In genomic region chr13:32827951-32828350, GRCm38 (mm10) we compare ENCODE assay signal across 8 mouse cellular contexts. TPM values are rescaled to one million over a fixed set of nuclear protein-coding genes. Genes with fewer than 3 reads are reported as not detected.
DNase-seq lines count a peak whose midpoint lies in the region; ATAC-seq and TF ChIP-seq lines count a peak whose summit lies in the region.

No protein-coding gene starts in this region.

- 0 out of 2 replicates have a peak, but pooled peaks have one; percentile 47 for ATAC-seq in embryonic facial prominence, embryonic 14.5 days (ENCODE audit: low read depth)
- ATAC-seq in intestine, postnatal 0 days = peak; percentile 37

- DNase-seq in urinary bladder, postnatal 14 days (ENCODE audit: low spot score) = peak; percentile 55
- no peak for DNase-seq in urinary bladder, postnatal 10 days (ENCODE audit: low spot score)
- DNase-seq in adrenal gland, postnatal 4 days (ENCODE audit: low spot score in 2 of 2) = peak; percentile 27 to 56
- DNase-seq in embryonic facial prominence, embryonic 14.5 days (ENCODE audit: low spot score) = peak; percentile 25
- peak; percentile 77 for DNase-seq in lung, postnatal 14 days
- DNase-seq in right cerebral cortex, postnatal 36 days (ENCODE audit: low spot score in 2 of 2) = peak; percentile 32 to 36
- DNase-seq in Muller cell, postnatal 12 days (ENCODE audit: inconsistent ontology term) = no peak

- no peak overlapping the region for H3K4me2 ChIP-seq in embryonic facial prominence, embryonic 14.5 days (ENCODE audit: low read depth, low read length)
- H3K4me2 ChIP-seq in intestine, postnatal 0 days (replicated peaks; ENCODE audit: low read depth) = no peak overlapping the region

- 53% methylated on average over 4 of the region's 4 CpGs for WGBS in embryonic facial prominence, embryonic 14.5 days
- WGBS in intestine, postnatal 0 days = 39% methylated on average over 4 of the region's 4 CpGs

- TF ChIP-seq CTCF in intestine, postnatal 0 days (IDR thresholded peaks at IDR 0.05; ENCODE audit: low read depth) = peak; percentile 90

- H3K27ac ChIP-seq in embryonic facial prominence, embryonic 14.5 days (replicated peaks; ENCODE audit: low read depth, low read length) = no peak overlapping the region
- no peak overlapping the region for H3K27ac ChIP-seq in intestine, postnatal 0 days (ENCODE audit: low read depth, low read length)

- H3K9ac ChIP-seq in embryonic facial prominence, embryonic 14.5 days (ENCODE audit: low read depth, low read length) = no peak overlapping the region
- H3K9ac ChIP-seq in intestine, postnatal 0 days (ENCODE audit: low read depth, low read length) = no peak overlapping the region

- no peaks in the 10 kb centered on the region for H3K27me3 ChIP-seq in embryonic facial prominence, embryonic 14.5 days (replicated peaks; ENCODE audit: control insufficient read depth, insufficient read depth, low read length)
- no peaks in the 10 kb centered on the region for H3K27me3 ChIP-seq in intestine, postnatal 0 days (replicated peaks; ENCODE audit: control insufficient read depth, insufficient read depth, low read length)

- H3K36me3 ChIP-seq in embryonic facial prominence, embryonic 14.5 days (ENCODE audit: control insufficient read depth, insufficient read depth, low read length) = no peaks in the 10 kb centered on the region
- H3K36me3 ChIP-seq in intestine, postnatal 0 days (ENCODE audit: control insufficient read depth, insufficient read depth) = no peaks in the 10 kb centered on the region

- H3K4me3 ChIP-seq in embryonic facial prominence, embryonic 14.5 days (ENCODE audit: low read depth, low read length) = no peak overlapping the region
- H3K4me3 ChIP-seq in intestine, postnatal 0 days (ENCODE audit: low read depth, low read length) = no peak overlapping the region

- H3K4me1 ChIP-seq in embryonic facial prominence, embryonic 14.5 days (ENCODE audit: control insufficient read depth, insufficient read depth, low read length) = no peaks in the 10 kb centered on the region
- no peaks in the 10 kb centered on the region; the same call in 1 of the 2 replicates for H3K4me1 ChIP-seq in intestine, postnatal 0 days (replicated peaks; ENCODE audit: control insufficient read depth, insufficient read depth, low read length)

- no peaks in the 10 kb centered on the region for H3K9me3 ChIP-seq in embryonic facial prominence, embryonic 14.5 days (ENCODE audit: control insufficient read depth, low read length)
- no peaks in the 10 kb centered on the region for H3K9me3 ChIP-seq in intestine, postnatal 0 days (ENCODE audit: control insufficient read depth)

RNA-seq across cellular contexts. Expression of gene Serpinb1a, which starts 23.0 kb away (rescaled TPM):
- total RNA-seq in adrenal gland, postnatal 4 days (2021) = 10 to 100 TPM; 32.7 to 41.3 TPM
- 24.2 and 34.9 TPM in 2 replicates for polyA plus RNA-seq in embryonic facial prominence, embryonic 14.5 days (2014; fragmentation: Nextera tagmentation; extraction: Ambion mirVana)
- 598 and 670 TPM in 2 replicates for polyA plus RNA-seq in intestine, postnatal 0 days (2015; fragmentation: Nextera tagmentation; extraction: Ambion mirVana)

RNA-seq across cellular contexts. Expression of gene D930007J09Rik, which starts 25.3 kb away (rescaled TPM):
- total RNA-seq in adrenal gland, postnatal 4 days (2021) = not detected
- not detected in 2 replicates for polyA plus RNA-seq in embryonic facial prominence, embryonic 14.5 days (2014; fragmentation: Nextera tagmentation; extraction: Ambion mirVana)
- not detected in 2 replicates for polyA plus RNA-seq in intestine, postnatal 0 days (2015; fragmentation: Nextera tagmentation; extraction: Ambion mirVana)

RNA-seq across cellular contexts. Expression of gene Wrnip1, which starts 26.1 kb away (rescaled TPM):
- total RNA-seq in adrenal gland, postnatal 4 days (2021) = 10 to 100 TPM; 44.9 TPM
- 27.8 and 27.9 TPM in 2 replicates for polyA plus RNA-seq in embryonic facial prominence, embryonic 14.5 days (2014; fragmentation: Nextera tagmentation; extraction: Ambion mirVana)
- 14.5 and 15.6 TPM in 2 replicates for polyA plus RNA-seq in intestine, postnatal 0 days (2015; fragmentation: Nextera tagmentation; extraction: Ambion mirVana)

RNA-seq across cellular contexts. Expression of gene Mylk4, which starts 44.2 kb away (rescaled TPM):
- 1 to 10 TPM; 3.1 to 4.9 TPM for total RNA-seq in adrenal gland, postnatal 4 days (2021)
- polyA plus RNA-seq in embryonic facial prominence, embryonic 14.5 days (2014; fragmentation: Nextera tagmentation; extraction: Ambion mirVana) = 14.4 and 22.8 TPM in 2 replicates
- polyA plus RNA-seq in intestine, postnatal 0 days (2015; fragmentation: Nextera tagmentation; extraction: Ambion mirVana) = not detected in 2 replicates

Comparison
In these comparisons a context has a peak if more than half of its experiments do, and no peak if none do; other contexts are left out.
1. DNase-seq: peak in urinary bladder, postnatal 14 days (single experiment), adrenal gland, postnatal 4 days (2 of 2), embryonic facial prominence, embryonic 14.5 days (single experiment), lung, postnatal 14 days (single experiment) and right cerebral cortex, postnatal 36 days (2 of 2); none in urinary bladder, postnatal 10 days (single experiment) and Muller cell, postnatal 12 days (single experiment).
2. RNA of gene Serpinb1a, which starts 23.0 kb away (polyA plus RNA-seq): 598 to 670 TPM in intestine, postnatal 0 days; 24.2 to 34.9 TPM in embryonic facial prominence, embryonic 14.5 days; every median in the first group is over 10 times any median in the second.